Mouse (Mus musculus): ENCODE data around the gene Luzp1.

GRCm38 (mm10) chr4:136468553-136469327, 821 bp upstream of the Luzp1 start:
- TF ChIP-seq ZC3H11A (IDR thresholded peaks at IDR 0.05; ENCODE audit: low read depth, low read length) (no peak), MAX (IDR thresholded peaks at IDR 0.05; ENCODE audit: low read length) (no peak), ELF1 (IDR thresholded peaks at IDR 0.05; ENCODE audit: low read depth, low read length) (no peak), POLR2A (IDR thresholded peaks at IDR 0.05; ENCODE audit: control insufficient read depth in 1 of 2, insufficient read depth in 1 of 2, low read depth in 1 of 2, low read length in 2 of 2, poor library complexity in 1 of 2) (no peak), SMC3 (IDR thresholded peaks at IDR 0.05; ENCODE audit: low read depth, low read length) (no peak), CTCF (IDR thresholded peaks at IDR 0.05 in 2 of 3, conservative IDR thresholded peaks at IDR 0.05 in 1 of 3; ENCODE audit: control insufficient read depth in 1 of 3, insufficient read depth in 1 of 3, low read depth in 2 of 3, low read length in 3 of 3, poor library complexity in 1 of 3, severe bottlenecking in 1 of 3) (no peak), HCFC1 (IDR thresholded peaks at IDR 0.05; ENCODE audit: low read depth, low read length) (no peak), TBP (IDR thresholded peaks at IDR 0.05; ENCODE audit: low read depth, low read length) (no peak), MAZ (IDR thresholded peaks at IDR 0.05; ENCODE audit: low read depth, low read length) (no peak), E2F4 (IDR thresholded peaks at IDR 0.05; ENCODE audit: borderline replicate concordance, low read depth, low read length) (no peak), TCF12 (IDR thresholded peaks at IDR 0.05; ENCODE audit: low read depth, low read length) (no peak), MEF2A (IDR thresholded peaks at IDR 0.05; ENCODE audit: extremely low read depth, insufficient replicate concordance, low read depth, low read length, poor library complexity, severe bottlenecking) (no peak)

Data from MEL (cell line).